Mouse (Mus musculus) T-helper 17 cell (primary cell): ENCODE data around the gene Apopt1.

Source experiments
- in situ Hi-C, 2 experiments: fragments of 300-600 bp; cut with MboI, MseI; formaldehyde crosslinking; loops; 1 replicate in 1 of 2; 2 replicates in 1 of 2; pipeline ENCODE4 v1.15.1; 2025; ENCODE audit warnings: high pct_unique_total_duplicates in 2 of 2

The Apopt1 gene

GRCm38 (mm10) chr12:111741338-111741737 is 28.3 kb downstream of the Apopt1 start:
- in situ Hi-C loops: no loop called here

GRCm38 (mm10) chr12:111743419-111743818 is 30.4 kb downstream of the Apopt1 start:
- in situ Hi-C loops: no loop called here

- in situ Hi-C loops: no loop called here
Observed at GRCm38 (mm10) chr12:111743981-111744423, 30.9 kb downstream of the Apopt1 start.

GRCm38 (mm10) chr12:111745274-111745673 is 32.2 kb downstream of the Apopt1 start:
- in situ Hi-C loops: no loop called here

GRCm38 (mm10) chr12:111746091-111746490 is 33.0 kb downstream of the Apopt1 start:
- in situ Hi-C loops: no loop called here

- in situ Hi-C loops: no loop called here
Observed at GRCm38 (mm10) chr12:111747421-111747820, 34.4 kb downstream of the Apopt1 start.

GRCm38 (mm10) chr12:111750739-111751138 is 37.7 kb downstream of the Apopt1 start:
- in situ Hi-C loops: no loop called here

GRCm38 (mm10) chr12:111752491-111752890 is 39.4 kb downstream of the Apopt1 start:
- in situ Hi-C loops: no loop called here

GRCm38 (mm10) chr12:111753347-111753746 is 40.3 kb downstream of the Apopt1 start:
- in situ Hi-C loops: no loop called here

- in situ Hi-C loops: no loop called here
Observed at GRCm38 (mm10) chr12:111754710-111755109, 41.6 kb downstream of the Apopt1 start.

- in situ Hi-C loops: no loop called here
Observed at GRCm38 (mm10) chr12:111755231-111755630, 42.2 kb downstream of the Apopt1 start.

- in situ Hi-C loops: no loop called here
Observed at GRCm38 (mm10) chr12:111756082-111756697, 43.1 kb downstream of the Apopt1 start.

- in situ Hi-C loops: no loop called here
Observed at GRCm38 (mm10) chr12:111756698-111757082, 43.6 kb downstream of the Apopt1 start.

GRCm38 (mm10) chr12:111757561-111758325 is 44.7 kb downstream of the Apopt1 start:
- in situ Hi-C loops: no loop called here

- in situ Hi-C loops: no loop called here
Observed at GRCm38 (mm10) chr12:111758381-111759175, 45.5 kb downstream of the Apopt1 start, which contains the start of gene Klc1. Klc1 (plus strand) TSS chr12:111758849.

GRCm38 (mm10) chr12:111759176-111760061 is 46.4 kb downstream of the Apopt1 start:
- in situ Hi-C loops: no loop called here

GRCm38 (mm10) chr12:111760306-111760908 is 47.3 kb downstream of the Apopt1 start:
- in situ Hi-C loops: no loop called here

GRCm38 (mm10) chr12:111762620-111763280 is 49.7 kb downstream of the Apopt1 start:
- in situ Hi-C loops: no loop called here

GRCm38 (mm10) chr12:111766313-111767236 is 53.5 kb downstream of the Apopt1 start:
- in situ Hi-C loops: no loop called here
